Mouse (Mus musculus) kidney, postnatal 14 days (tissue): ENCODE measurements around the gene Olfr606.
"Not testable (repeated sequence)": the region's sequence is repeated elsewhere in the genome, so short reads cannot be mapped to it uniquely, and the experiment has no call there.

Experiments used
- DNase-seq: peaks from one replicate; pipeline ENCODE4 v3.0.0; 2022; ENCODE audit warnings: mixed read lengths

The Olfr606 gene

GRCm38 (mm10) chr7:103448746-103449145 lies at the start of gene Olfr606:
TSS of gene Olfr606 (plus strand) at chr7:103449046.
- no peak for DNase-seq

- DNase-seq = not testable (repeated sequence)
These were observed 42.3 kb upstream of the Olfr606 start for GRCm38 (mm10) chr7:103406521-103407055.

- not testable (repeated sequence) for DNase-seq
These were observed 34.1 kb upstream of the Olfr606 start, which contains the start of gene Usp17lc for GRCm38 (mm10) chr7:103414772-103415171. TSS of gene Usp17lc (plus strand) at chr7:103415072.

- no peak for DNase-seq
These were observed 3.5 kb upstream of the Olfr606 start, which contains the start of gene Olfr605 for GRCm38 (mm10) chr7:103445339-103445738. TSS of gene Olfr605 (minus strand) at chr7:103445439.

GRCm38 (mm10) chr7:103460590-103460989 lies 11.7 kb downstream of the Olfr606 start:
- DNase-seq = no peak

GRCm38 (mm10) chr7:103469577-103469976 lies 20.7 kb downstream of the Olfr606 start, which contains the start of gene Olfr608:
TSS of gene Olfr608 (plus strand) at chr7:103469877.
- no peak for DNase-seq

GRCm38 (mm10) chr7:103477106-103477505 lies 28.3 kb downstream of the Olfr606 start:
- not testable (repeated sequence) for DNase-seq

GRCm38 (mm10) chr7:103497962-103498361 lies 49.1 kb downstream of the Olfr606 start, which contains the start of gene Olfr609:
TSS of gene Olfr609 (minus strand) at chr7:103498062.
- DNase-seq = no peak
